Mouse (Mus musculus): ENCODE measurements around the gene Rnf34.

Rnf34 gene

DNA sequence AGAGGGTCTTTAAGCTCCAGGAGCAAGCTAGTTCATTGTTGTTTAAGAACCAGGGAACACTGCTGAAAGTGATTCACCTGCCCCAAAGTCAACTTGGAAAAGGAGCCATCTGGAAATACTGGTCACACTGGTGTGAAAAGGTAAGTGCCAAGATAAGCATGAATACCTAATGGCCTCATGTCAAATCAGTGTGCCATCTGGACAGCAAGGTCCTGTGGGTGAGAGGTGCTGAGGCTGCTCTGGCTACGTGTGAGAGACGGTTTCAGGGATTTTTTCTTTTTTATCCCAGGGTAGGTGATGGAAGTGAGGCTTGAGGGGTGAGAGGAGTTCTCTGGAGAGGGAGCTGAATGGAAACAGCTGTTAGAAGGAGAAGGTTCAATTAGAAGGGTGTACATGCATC, 23.7 kb downstream of the Rnf34 start:
- DNase-seq, result no peak

DNA sequence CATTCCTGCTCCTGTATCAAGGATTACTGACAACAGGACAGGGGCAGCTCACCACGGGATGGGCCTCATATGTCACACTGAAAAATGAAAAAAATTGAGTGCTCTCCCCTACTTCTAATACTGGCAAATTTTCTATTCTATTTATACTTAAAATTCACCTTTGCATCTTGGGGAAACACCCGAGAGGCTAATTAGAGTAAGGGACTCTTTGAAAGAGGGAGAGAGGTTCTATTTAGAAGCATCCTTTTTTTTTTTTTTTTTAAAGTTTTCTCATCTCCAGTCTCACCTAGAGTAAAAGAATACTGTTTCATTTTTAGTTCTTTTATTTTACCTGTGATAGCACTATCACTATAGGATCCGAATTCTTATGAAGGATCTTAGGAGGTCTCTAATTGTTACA, 24.5 kb downstream of the Rnf34 start:
- DNase-seq, result no peak

DNA sequence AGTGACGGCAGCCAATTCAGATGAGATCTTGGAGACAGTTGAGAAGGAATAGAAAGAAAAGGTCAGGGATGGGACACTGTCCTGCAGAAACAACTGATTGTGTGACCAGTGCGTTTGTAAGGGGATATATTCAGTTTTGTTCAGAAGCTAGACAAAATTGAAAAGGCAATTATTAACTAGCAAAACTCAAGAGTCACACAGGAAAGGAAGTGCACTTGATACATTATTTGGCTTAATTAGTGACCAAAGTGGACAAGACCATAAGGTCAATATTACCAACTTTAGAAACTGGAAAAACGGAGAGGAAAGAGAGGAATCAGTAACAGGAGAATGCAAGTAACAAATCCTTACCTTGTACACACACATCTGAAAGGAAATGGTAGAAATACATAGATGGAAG, 26.8 kb downstream of the Rnf34 start:
- DNase-seq, result no peak

DNA sequence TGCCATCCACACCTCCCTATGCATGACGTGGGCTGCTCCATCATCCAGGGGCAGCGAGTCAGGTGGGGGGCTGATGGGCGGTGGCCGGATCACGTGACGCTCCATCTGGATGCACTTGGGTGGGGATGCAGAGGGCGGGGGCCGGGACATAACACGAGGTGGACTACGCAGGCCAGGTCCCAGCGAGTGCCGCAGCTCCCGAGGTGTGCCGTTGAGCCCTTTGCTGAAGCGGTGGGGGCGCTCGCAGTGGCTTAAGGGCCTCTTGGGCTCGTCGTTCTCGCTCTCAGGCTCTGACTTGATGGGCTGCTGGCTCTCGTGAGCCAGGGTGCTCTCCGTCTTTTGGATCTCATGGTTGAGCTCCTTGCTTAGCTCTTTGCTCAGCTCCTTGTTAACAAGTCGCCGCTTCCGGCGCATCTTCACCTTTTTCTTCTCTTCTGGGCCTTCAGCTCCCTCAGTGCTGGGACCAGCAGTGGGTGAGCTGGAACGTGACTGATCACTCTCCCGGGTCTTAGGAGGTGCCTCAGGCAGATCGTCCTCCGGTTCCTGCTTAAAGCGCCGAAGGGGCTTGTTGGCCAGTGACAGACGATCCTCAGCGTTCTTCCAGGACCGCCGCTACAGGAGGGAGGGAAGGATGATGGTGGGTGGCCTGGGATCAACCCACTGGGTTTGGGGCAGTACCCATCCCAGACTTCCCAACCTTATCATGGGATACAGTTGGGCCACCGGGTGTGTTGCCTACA, 30.6 kb downstream of the Rnf34 start:
- DNase-seq, result no peak

DNA sequence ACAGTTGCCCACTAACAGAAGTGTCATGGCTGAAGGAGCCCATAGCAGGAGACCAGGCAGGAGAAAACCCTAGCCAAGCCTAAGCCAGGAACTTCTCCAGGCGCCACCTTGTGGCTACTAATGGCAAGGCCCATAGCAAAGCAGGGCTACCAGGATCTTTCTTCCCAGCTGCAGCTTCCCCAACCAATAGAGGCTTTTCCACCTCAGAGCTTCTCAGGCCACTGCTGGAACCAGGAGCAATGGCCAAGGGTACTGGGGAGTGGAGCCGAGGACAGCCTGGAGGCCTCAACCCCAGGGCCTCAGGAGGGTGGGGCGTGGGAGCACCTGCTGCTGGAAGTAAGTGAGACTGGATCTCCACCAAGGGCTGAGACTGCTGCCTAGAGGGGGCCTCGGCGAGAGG, 31.5 kb downstream of the Rnf34 start:
- peak; percentile 53 to 58 for DNase-seq

DNA sequence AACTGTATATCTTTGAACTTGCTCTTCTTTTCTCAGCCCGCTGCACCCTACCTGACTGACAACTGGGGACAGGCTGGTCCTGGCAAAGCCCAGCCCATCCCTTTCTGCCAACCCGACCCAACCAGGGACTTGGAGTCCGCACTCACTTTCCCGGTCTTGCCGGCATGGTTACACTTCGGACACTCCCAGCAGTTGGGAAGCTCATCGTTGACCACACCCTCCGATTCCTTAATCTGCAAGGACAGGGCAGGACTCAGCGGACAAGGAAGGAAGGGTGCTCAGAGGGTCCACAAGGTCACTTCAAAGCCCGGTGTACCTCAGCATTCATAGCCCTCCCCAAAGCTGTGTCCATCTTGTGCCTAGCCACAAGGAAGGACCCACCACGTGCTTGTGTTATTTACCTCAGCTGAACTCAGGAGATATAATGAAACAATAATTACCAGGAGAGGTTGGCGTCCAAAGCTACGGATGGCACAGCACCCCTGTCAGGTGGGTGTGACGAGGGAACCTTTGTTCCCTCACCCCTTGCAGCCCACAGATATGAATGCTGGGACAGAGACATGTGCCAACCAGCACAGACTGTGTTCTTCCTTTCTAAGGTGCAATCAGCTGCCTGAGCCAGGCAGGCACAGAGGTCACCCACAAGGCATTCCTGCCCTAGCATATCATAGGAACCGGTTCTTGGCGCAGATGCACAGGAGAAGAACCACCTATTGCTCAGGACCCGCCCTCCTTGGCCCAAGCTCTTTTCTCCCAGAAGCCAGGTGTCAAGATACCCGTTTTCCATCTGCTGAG, 32.6 kb downstream of the Rnf34 start:
- no peak for DNase-seq

DNA sequence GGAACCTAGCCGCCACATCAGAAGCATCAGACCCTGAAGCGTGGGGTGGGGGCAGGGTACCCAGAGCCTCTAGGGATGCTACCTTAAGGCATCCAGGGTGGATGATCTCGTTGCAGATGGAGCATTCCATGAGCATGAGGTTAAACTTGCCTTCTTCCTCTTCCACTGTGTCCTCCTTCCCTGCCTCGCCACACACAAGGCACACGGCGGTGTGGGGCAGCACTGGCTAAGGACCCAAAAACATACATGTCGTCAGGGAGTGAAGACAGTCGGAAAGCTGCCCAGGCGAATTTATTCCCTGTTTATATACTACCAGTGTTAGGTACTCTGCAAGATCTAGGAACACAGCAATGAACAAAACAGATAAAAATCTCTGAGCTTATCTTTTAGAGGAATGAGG, 33.4 kb downstream of the Rnf34 start:
- DNase-seq, result no peak

DNA sequence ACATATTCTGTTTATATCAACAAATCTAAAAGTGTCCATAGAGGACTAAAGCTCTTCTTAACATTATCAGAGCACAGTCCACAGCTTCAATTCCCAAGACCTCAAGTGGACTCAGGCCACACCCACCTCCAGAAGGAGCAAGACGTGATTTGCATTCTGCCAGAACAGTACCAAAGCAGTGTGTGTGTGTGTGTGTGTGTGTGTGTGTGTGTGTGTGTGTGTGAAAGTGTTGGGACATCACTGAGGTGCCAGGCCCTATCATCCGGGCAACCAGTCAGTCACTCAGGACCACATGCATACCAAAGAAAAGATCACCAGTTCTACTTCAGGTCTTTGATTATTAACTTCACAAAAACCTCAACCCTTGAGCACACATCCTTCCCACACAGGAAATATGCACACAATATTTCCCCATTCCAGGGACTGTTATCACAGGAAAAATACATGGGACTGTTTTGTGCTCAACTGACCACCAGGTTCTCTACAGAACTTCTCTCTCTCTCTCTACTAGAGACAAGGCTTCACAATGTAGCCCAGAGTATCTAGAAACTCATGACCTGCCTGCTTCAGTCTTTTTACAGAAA, 33.9 kb downstream of the Rnf34 start:
- DNase-seq, result peak in 1 of 2 experiments; percentile 33

DNA sequence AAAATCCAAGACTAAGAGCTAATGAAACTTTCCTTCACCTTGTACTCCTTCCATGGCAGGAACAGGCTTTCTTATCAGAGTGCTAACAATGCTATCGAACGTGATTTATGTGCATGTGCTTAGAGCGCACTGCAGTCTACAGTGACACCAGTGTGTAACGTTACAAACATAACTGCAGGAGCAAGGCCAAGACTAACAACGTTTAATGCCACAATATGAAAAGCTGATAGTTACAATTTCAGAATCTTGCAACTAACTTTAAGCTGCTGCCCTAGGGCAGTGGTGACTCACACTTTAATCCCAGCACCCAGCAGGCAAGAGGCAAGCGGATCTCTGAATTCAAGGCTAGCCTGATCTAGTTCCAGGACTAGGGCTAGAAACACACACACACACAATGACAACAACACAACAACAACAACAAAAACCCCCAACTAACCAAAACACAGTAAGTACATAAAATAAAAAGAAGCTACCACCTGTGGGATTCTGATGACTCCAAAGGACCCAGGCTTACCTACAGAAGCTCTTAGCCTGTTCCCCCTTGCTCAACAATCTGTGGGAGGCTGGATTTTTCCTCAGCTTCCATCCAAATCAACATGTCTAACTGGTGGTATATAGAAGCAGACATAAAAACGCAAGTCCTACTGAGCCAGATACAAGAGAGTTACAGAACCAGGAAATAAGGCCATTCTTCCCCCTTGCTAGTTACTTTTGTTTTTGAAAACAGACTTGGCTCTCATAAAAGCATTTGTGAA, 34.9 kb downstream of the Rnf34 start:
- no peak for DNase-seq

DNA sequence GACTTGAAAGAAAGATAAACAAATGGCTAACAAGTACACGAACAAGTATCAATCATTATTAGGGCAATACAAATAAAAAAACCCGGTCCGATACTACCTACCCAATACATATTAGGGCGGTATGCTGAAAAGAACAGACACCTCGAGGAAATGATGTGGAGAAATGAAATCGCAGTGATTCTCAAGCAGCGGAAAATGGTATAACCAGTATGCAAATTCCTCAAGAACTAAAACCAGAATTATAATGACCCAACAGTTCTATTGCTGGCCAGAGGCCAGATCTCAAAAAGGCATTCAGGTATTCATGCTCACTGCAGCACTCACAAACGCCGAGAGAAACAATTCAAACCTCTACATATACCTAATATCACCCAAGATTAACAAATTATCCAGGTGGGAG, 37.2 kb downstream of the Rnf34 start:
- DNase-seq, result no peak

DNA sequence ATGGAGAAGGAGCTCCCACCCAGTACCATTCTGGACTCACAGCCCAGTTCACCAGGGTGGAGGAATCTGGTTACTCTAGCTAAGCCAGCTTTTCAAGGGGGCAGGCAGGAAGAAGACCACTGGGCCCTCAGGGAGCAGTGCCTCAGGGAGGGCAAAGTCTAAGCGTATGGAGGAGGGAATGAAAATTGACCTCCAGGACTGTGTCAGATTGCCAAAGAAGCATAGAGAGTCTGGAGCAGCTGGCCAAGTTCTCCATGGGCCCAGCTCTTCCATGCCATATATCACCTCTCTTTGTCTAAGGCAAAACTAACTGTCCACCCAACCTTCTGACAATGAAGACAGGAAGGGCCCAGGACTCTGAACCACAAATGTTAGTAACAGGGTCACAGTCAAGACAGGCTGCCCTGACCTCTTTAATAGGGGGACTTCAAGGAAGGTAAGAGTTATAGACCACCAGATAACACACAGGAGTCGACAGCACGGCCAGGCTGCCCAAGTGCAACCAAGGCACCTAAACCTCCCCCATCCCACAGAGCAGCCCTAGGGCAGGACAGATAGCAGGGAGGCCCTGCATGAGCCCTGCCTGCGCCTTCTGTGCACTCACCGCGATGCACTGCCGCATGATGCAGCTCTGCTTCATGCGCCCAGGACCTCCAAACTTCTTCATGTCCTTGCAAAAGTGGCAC, 38.2 kb downstream of the Rnf34 start:
- no peak for DNase-seq

DNA sequence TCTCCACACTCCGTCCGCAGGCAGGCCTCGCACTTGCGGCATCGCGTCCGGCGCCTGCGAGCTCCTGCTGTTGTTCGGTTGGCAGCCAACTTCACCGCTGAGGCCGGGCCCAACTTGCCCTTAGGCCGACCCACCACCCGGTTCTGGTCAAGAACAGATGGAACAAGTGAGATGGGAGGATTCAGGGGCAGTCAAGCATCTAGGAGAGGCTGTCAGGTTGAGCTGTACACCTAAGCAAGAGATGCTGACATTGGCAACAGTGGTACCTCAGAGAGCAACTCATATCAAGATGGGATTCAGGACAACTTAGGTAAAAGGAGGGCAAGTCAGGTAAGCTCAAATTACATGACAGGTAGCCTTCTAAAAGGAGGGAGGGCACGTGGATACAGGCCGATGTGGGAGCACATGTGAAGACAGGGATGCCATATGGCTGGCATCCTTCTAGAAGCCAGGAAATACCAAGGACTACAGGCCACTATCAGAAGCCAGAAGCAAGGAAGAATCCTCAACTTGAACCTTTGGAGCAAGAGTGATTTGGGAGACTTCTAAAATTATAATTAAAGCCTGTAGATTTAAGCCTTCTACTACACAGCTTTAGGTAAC, 38.9 kb downstream of the Rnf34 start:
- DNase-seq, result no peak

DNA sequence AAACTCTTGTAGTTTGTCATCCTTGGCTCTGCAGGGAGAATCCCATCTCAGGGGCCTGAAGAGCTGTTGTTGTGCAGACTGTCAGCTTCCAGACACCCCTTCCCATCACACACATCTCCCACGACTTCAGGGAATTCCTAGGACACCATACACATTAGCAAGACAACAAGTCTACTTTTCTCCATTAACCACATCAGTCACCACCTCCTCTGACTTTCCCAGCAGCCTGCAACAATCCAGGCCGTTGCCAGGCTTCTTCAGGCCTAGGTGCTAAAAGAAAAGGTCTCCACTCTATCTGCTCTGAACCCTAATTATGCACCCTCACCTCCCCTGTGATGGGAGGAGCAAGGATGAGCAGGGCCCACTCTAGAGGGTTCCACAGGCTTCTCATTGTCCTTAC, 40.5 kb downstream of the Rnf34 start:
- no peak for DNase-seq

DNA sequence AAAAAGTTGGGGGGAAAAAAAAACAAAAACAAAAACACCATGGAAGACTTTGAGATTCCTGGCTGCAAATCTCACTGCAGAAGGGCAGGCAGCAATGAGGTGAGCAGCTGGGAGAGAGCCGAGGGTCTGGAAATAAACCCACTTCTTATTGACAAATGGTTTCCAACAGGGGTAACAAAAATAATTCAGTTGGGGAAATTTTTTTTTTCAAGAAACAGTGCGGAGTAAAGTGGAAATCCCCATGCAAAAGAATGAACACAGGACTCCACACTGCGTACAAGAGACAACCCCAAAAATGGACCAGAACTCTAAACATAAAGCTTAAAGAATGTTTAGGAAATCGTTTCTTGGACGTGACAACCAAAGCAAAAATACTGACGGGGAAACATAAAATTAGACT, 43.4 kb downstream of the Rnf34 start:
- DNase-seq, result no peak

DNA sequence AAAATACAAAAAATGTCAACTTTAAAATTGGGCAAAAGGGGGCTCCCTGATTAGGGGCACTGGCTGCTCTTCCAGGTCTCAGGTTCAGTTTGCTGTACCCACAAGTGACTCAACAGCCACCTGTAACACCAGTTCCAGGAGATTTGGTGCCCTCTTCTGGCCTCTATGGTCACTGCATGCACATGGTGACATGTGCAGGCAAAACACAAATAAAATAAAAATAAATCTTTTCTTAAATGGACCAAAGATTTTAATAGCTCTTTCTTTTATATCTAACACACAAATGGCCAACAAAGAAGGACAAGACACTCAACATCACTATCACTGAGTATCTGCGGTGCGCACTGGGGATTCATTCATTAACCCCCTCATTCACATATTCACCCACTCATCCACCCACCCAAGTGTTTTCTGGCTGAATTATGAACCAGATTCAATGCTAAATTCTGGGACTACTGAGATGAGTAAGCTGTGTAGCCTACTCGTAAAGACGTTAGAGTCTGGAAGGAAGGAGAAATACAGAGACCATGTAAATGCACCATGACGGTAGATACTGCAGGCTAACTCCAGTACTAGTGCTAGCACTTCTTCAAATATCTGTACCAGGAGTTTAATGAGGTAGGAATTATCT, 44.3 kb downstream of the Rnf34 start:
- peak; percentile 37 to 58 for DNase-seq

DNA sequence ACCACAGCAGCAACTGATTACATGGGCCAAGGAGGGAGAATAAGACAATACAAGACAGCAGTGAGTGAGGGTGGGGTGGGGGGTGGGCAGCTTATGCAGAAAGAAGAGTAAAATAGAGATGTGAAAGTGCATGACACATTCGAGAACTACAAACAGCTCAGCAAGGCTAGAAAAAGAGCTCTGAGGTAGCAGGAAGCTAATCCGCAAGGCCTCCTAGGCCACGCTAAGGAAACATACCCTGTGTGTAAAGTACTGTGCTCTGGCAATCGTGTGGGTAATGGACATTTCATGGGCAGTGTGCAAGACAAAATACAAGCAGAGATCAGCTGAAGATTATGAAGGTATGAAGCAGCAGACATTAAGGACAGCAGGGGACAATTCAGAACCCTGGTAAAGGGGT, 45.0 kb downstream of the Rnf34 start:
- DNase-seq, result no peak

DNA sequence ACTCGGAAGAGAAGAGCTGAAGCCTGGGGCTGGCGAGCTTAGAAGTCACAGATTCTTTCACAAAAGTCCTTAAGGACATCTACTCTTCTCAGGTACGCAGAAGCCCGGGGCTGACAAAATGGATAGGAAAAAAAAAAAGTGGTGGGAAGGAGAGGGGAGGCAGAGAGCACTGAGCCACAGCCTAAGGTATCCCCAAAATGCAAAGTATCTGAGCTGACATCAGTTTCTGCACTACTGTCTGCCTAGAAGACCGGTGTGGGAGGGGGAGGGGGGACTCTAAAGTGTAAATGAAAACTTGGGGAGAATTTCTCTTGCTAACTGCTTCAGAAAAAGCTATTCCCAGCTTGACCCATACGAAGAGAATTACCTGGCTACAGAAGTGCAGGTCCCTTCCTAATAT, 48.3 kb downstream of the Rnf34 start:
- DNase-seq, result no peak

DNA sequence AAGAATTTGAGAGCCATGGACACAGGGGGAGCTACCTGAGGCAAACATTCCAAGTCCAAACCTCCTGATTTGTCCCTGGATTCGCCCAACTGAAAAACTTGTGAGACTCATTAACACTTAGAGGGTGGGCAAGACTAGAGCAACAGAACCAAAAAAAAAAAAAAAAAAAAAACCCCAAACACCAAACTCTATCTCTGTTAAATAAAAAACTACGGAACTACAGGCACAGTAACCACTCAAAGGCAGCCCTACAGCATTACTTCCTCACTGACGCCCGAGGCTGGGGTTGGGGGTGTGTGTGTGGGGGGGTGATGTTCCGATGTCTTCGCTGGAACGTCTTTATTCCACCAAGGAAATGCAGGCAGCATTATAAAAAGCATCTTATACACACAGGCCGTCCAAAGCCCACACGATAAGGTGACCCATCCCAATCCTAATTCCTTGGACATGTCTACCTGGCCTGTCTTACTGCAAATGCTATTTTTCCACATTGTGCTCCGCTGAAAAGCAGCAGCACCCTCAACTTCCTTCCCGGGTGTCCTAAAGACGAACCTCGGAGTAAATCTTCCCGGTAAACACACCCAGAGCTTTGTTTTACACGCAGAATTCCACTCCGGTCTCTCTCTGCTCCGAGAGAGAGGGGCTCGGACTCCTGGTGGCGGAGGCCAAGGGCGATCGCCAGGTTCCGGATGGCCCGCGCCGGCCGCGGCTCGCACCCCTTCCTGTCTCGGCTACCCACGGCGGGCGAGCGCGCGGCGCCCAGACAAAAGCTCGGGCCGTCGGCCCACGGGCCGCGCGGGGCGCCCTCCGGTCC, 49.3 kb downstream of the Rnf34 start:
- DNase-seq, result peak in 1 of 2 experiments; percentile 17

DNA sequence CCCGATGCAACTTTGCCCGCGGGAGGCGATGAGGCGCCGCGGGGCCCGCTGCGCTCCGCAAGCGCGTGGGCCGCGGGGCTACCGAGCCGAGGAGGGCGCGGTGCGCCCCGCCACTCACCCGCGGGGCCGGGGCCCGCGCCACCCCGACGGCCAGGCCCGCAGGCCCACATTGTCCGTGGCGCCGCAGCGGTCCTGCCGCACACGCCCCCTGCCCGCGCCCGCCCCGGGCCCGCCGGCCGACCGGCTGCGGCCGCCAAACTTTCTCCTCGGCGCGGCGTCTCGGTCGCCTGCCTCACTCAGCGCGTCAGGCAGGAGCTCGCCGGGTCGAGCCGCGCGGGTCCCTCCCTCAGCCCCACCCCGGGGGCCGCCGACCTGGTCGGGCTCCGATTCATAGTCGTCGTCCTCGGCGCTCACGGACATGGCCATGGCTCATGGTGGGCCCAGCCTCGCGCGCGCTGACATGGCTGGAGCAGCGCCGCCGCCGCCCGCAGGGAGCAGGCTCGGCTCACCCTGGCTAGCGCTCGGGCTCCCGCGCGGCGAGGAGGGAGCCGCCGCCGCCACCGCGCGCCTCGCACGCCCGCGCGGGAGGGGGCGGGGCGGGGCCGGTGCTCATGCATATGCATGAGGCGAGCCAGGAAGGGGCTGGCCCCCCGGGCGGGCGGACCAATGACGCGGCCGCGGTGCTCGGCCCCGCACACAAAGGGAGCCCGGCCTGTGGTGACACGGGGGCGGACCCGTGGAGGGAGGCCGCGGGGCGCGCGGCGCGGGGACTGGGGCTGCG, 50.1 kb downstream of the Rnf34 start:
- DNase-seq, result peak; percentile 89 to 94

DNA sequence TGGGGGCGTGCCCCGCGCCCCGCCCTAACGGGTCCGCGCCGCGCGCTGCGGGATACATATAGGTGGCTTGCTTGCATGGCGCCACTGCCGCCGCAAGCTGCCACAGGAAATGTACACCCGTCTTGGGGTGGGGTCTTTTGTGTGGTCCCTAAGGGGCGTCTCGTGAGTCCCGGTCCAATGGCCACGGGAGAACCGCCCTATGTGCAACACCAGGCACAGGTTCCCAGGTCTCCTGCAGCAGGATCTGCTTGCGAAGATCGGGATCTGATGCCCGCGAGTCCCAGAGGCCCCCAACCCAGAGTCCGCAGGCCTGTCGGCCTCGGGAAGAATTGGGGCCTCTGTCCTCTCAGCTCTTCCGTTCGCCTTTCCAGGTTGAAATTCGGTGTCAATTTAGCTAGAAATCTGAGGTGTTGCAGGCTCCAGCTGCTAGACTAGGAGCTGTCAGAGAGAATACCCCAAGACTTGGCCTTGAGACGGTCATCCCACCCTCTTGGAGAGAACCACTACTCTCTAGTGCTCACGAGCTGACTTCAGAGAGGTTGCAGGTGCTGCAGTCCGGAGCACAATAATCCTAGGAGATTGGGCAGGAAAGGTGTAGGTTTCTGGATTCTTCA, 50.8 kb downstream of the Rnf34 start:
- no peak for DNase-seq
